Mouse (Mus musculus) embryonic fibroblast, embryonic 13.5 days (primary cell): ENCODE results near the gene Abhd14a.

Experiments
- CTCF ChIP-seq: IDR thresholded peaks from 2 replicates; pipeline ENCODE4 v1.5.1; 2011; ENCODE audit warnings: mild to moderate bottlenecking, control low read depth, low read length, moderate library complexity, borderline replicate concordance; ENCODE audit not compliant: insufficient read depth
- POLR2A ChIP-seq: IDR thresholded peaks from 2 replicates; pipeline ENCODE4 v1.6.1; 2011; ENCODE audit warnings: low read depth, mild to moderate bottlenecking, control low read depth, low read length, moderate library complexity

- peak; percentile 76; the same call in 1 of the 2 replicates for TF ChIP-seq CTCF
- peak; percentile 85 for TF ChIP-seq POLR2A
These were observed 1.1 kb upstream of the Abhd14a start for GRCm38 (mm10) chr9:106448498-106449031.
